20 mouse cellular contexts compared by ENCODE assay signal in genomic region chr7:65820391-65820790, GRCm38 (mm10). TPM values are rescaled to one million over a fixed set of nuclear protein-coding genes. Genes with fewer than 3 reads are reported as not detected.
"Had no signal": no experiment of that assay in that cellular context is flagged by ENCODE, and none has a peak within 500 bp of the region (broad histone marks: within the 10 kb centered on the region; RNA-seq: fewer than 3 reads in every experiment).

No protein-coding gene starts in this region.

- ATAC-seq: liver, postnatal 0 days; lung, postnatal 0 days; midbrain, embryonic 15.5 days had no signal

- H3K27ac ChIP-seq: liver, embryonic 15.5 days; lung, embryonic 15.5 days; macrophage; midbrain, embryonic 10.5 days; midbrain, embryonic 12.5 days; midbrain, embryonic 15.5 days; neural tube, embryonic 12.5 days; stomach, embryonic 15.5 days; stomach, postnatal 0 days had no signal

- H3K4me3 ChIP-seq: liver, embryonic 15.5 days; lung, embryonic 15.5 days; megakaryocyte, embryonic 14.5 days; midbrain, embryonic 10.5 days; midbrain, embryonic 12.5 days; midbrain, embryonic 15.5 days; myocyte; neural tube, embryonic 12.5 days; stomach, embryonic 15.5 days had no signal

- H3K36me3 ChIP-seq: liver, embryonic 15.5 days; lung, embryonic 15.5 days; midbrain, embryonic 10.5 days; midbrain, embryonic 12.5 days; midbrain, embryonic 15.5 days; neural tube, embryonic 12.5 days; stomach, embryonic 15.5 days had no signal

- DNase-seq: liver, postnatal 0 days; lung, adult 2 months; lung, postnatal 14 days; lung, postnatal 36 days; right cerebral cortex, postnatal 14 days; thymus, adult 2 months; thymus, postnatal 25 days; thymus, postnatal 4 days had no signal

- H3K9ac ChIP-seq: liver, embryonic 15.5 days; liver, postnatal 0 days; lung, embryonic 15.5 days; midbrain, embryonic 12.5 days; midbrain, embryonic 15.5 days; neural tube, embryonic 12.5 days; stomach, embryonic 15.5 days had no signal

- H3K9me3 ChIP-seq: lung, embryonic 15.5 days; midbrain, embryonic 12.5 days; midbrain, embryonic 15.5 days; neural tube, embryonic 12.5 days; stomach, embryonic 15.5 days had no signal

- H3K27me3 ChIP-seq: liver, embryonic 15.5 days; lung, embryonic 15.5 days; megakaryocyte, embryonic 14.5 days; midbrain, embryonic 12.5 days; midbrain, embryonic 15.5 days; neural tube, embryonic 12.5 days; stomach, embryonic 15.5 days had no signal

- H3K4me2 ChIP-seq: liver, embryonic 15.5 days; lung, embryonic 15.5 days; midbrain, embryonic 12.5 days; midbrain, embryonic 15.5 days; neural tube, embryonic 12.5 days; stomach, embryonic 15.5 days had no signal

- H3K4me1 ChIP-seq: lung, embryonic 15.5 days; megakaryocyte, embryonic 14.5 days; midbrain, embryonic 12.5 days; stomach, embryonic 15.5 days had no signal

RNA-seq across cellular contexts. Expression of gene Pcsk6, which starts 41.1 kb away (rescaled TPM):
- polyA plus RNA-seq: macrophage had no signal
